Mouse (Mus musculus) forebrain, embryonic 11.5 days (tissue): Measurements from ENCODE around the gene Tectb. TPM values are rescaled to one million over a fixed set of nuclear protein-coding genes. Genes with fewer than 3 reads are reported as not detected.

Source experiments
- ATAC-seq: fragments of 200-750 bp; cut with Nextera tagmentation; replicated peaks from 2 replicates; pipeline ENCODE4 v1.8.0; 2017; ENCODE audit warnings: moderate TSS enrichment; ENCODE audit not compliant: low FRiP score
- DNase-seq: peaks from one replicate; pipeline ENCODE4 v3.0.0-alpha.2; 2017; ENCODE audit warnings: low spot score
- H3K27ac ChIP-seq: fragments of 300-500 bp; sonication (generic); 2 replicates; pipeline ENCODE4 v1.5.1; 2014; ENCODE audit warnings: low read depth, low read length
- H3K27me3 ChIP-seq: fragments of 300-500 bp; sonication (generic); 2 replicates; pipeline ENCODE4 v1.6.1; 2014; ENCODE audit warnings: mild to moderate bottlenecking, low read length, mixed read lengths; ENCODE audit not compliant: control insufficient read depth, insufficient read depth
- H3K36me3 ChIP-seq: fragments of 300-500 bp; sonication (generic); 2 replicates; pipeline ENCODE4 v1.6.1; 2014; ENCODE audit warnings: mild to moderate bottlenecking, low read length, moderate library complexity, mixed read lengths; ENCODE audit not compliant: control insufficient read depth, insufficient read depth
- H3K4me1 ChIP-seq: fragments of 300-500 bp; sonication (generic); replicated peaks from 2 replicates; pipeline ENCODE4 v1.6.1; 2014; ENCODE audit warnings: low read length, mixed read lengths; ENCODE audit not compliant: control insufficient read depth, insufficient read depth
- H3K4me2 ChIP-seq: fragments of 300-500 bp; sonication (generic); 2 replicates; pipeline ENCODE4 v1.6.1; 2014; ENCODE audit warnings: low read depth, mild to moderate bottlenecking, low read length, moderate library complexity, mixed read lengths; ENCODE audit not compliant: severe bottlenecking
- H3K4me3 ChIP-seq: fragments of 300-500 bp; sonication (generic); 2 replicates; pipeline ENCODE4 v1.5.1; 2014; ENCODE audit warnings: low read depth, low read length
- H3K9ac ChIP-seq: fragments of 300-500 bp; sonication (generic); 2 replicates; pipeline ENCODE4 v1.6.1; 2014; ENCODE audit warnings: low read length
- H3K9me3 ChIP-seq: fragments of 300-500 bp; sonication (generic); 2 replicates; pipeline ENCODE4 v1.6.1; 2016; ENCODE audit warnings: low read length, mixed read lengths; ENCODE audit not compliant: control insufficient read depth
- WGBS: fragments of 180-500 bp; shearing (Covaris S2); extraction: QIAGEN DNeasy Blood & Tissue Kit; methylation state at CpG from one replicate; pipeline ENCODE4 v1.1.7; 2014; 5-methylcytosine and 5-hydroxymethylcytosine counted together
- polyA plus RNA-seq: library from polyadenylated mRNA; unstranded; fragments of >200 nt; fragmentation: Nextera tagmentation; extraction: Ambion mirVana; gene quantifications from 2 replicates; pipeline ENCODE4 v1.2.1, GENCODE M21; 2014

The Tectb gene
- polyA plus RNA-seq, 1 experiment from 2014 or later = not detected

DNA sequence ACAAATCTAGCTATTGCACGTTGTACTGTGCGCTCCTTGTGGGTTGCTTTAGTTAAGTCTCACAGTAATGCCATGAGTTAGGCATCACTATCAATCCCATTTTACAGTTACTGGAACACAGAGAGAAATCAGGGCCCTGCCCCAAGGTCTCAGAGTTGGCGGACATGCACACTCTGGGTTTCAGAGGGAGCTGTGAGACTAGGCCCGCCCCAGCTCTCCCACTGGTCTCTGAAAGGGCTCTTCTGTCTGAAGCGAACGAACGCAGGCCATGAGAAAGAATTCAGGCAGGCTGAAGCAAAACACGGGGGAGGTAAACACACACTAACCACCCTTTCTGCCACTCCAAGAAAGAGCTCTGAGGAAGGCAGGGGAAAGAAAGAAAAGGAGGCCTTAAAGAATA is 21.9 kb upstream of the Tectb start:
- no peak for DNase-seq
- H3K4me1 ChIP-seq = no peaks in the 10 kb centered on the region
- ATAC-seq = no peak
- no peaks in the 10 kb centered on the region for H3K9me3 ChIP-seq
- whole genome bisulfite sequencing = 70% methylated on average over 8 of the region's 8 CpGs
- no peak overlapping the region for H3K4me2 ChIP-seq
- no peaks in the 10 kb centered on the region for H3K36me3 ChIP-seq
- H3K27ac ChIP-seq = no peak overlapping the region
- no peak overlapping the region for H3K9ac ChIP-seq
- H3K27me3 ChIP-seq = no peaks in the 10 kb centered on the region
- H3K4me3 ChIP-seq = no peak overlapping the region

DNA sequence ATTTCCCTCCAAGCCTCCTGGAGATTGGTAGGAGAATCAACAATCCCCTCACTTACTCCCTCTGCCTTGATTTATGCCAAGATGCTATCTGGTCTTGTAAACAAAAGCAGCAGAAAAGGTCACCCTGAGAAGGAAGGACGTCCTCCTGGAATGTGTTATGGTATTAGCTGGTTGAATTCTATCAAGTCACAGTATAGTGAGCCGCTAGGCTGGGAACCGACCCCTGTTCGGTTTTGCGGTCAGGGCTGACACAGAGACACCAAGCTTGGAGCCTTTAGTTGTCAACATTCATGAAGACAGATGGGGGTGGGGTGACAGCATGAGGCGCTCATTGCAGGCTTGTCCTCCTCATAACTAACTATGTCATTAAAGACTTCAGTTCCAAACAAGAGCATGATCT is 20.7 kb upstream of the Tectb start:
- DNase-seq (no peak), ATAC-seq (no peak)
- Histone ChIP-seq H3K4me1 (no peaks in the 10 kb centered on the region), H3K36me3 (no peaks in the 10 kb centered on the region), H3K27ac (no peak overlapping the region), H3K27me3 (no peaks in the 10 kb centered on the region), H3K9ac (no peak overlapping the region), H3K4me3 (no peak overlapping the region), H3K4me2 (no peak overlapping the region), H3K9me3 (no peaks in the 10 kb centered on the region)
- WGBS = 87% methylated on average over 6 of the region's 6 CpGs

DNA sequence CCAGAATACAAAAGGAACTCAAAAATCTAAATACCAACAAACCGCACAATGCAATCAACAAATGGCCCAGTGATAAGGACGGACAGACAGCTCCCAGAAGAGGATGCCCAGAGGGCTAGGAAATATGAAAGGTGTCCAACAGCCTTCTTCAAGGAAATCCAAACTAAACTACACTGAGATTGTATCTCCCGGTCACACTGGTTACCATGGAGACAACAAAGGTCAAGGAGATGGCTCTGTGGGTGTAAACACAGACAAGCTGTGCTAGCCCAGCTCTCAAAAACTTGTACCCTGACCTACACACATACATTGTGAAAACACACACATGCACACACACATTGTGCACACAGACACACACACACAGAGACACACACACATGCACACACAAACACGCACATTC is 18.3 kb upstream of the Tectb start:
- no peak overlapping the region for H3K27ac ChIP-seq

DNA sequence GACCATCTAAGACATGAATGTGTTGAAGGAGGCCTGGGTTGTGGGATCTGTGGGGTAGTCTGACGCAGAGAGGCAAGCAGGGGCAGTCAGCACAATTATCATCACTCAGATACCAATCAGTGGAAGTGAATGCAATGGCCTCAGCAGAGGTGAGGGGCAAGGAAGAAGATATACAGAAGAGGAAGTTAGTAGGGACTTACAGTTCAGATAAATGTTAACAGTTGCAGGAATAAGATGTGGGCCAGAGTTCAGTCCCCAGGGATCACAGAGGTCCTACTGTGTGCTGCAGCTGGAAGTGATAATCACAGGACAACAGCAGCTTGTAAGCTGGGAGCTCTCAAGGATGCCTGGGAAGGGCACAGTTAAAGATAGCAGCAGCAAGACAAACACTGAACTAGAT is 16.4 kb upstream of the Tectb start:
- Histone ChIP-seq H3K36me3 (no peaks in the 10 kb centered on the region), H3K4me1 (no peaks in the 10 kb centered on the region), H3K4me2 (no peak overlapping the region), H3K27me3 (no peaks in the 10 kb centered on the region), H3K4me3 (no peak overlapping the region), H3K9ac (no peak overlapping the region), H3K9me3 (no peaks in the 10 kb centered on the region; the same call in 1 of the 2 replicates), H3K27ac (no peak overlapping the region)
- no peak for ATAC-seq
- DNase-seq = no peak
- WGBS = 88% methylated on average over 1 of the region's 1 CpGs

More for the DNA sequence above, 18.3 kb upstream of the Tectb start:
- H3K4me1 ChIP-seq = no peaks in the 10 kb centered on the region
- no peaks in the 10 kb centered on the region for H3K27me3 ChIP-seq
- H3K4me2 ChIP-seq = no peak overlapping the region
- H3K9me3 ChIP-seq = no peaks in the 10 kb centered on the region
- DNase-seq = no peak
- ATAC-seq = no peak
- H3K9ac ChIP-seq = no peak overlapping the region
- no peaks in the 10 kb centered on the region for H3K36me3 ChIP-seq
- H3K4me3 ChIP-seq = no peak overlapping the region
- 83% methylated on average over 4 of the region's 4 CpGs for WGBS

DNA sequence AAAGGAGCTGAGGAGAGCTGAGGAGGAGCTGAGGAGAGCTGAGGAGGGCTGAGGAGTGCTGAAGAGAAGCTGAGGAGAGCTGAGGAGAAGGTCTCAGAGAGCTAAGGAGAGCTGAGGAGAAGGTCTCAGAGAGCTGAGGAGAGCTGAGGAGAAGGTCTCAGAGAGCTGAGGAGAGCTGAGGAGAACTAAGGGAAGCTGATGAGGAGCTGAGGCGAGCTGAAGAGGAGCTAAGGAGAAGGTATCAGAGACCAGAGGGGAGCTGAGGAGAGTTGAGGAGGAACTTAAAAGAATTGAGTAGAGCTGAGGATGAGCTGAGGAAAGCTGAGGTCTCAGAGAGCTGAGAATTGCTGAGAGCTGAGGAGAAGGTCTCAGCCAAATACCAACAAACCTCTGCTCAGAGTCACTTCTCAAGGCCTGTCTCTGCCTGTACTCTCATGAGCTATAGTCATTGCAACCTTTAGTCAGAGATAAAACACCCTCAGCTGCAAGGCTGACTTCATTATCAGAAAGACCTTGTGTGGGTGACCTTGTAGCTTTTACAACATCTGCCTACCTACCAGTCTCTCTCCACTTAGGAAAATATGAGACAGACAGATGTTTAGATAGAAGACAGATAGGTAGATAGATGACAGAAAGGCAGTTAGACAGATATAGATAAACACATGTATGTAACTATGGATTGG is 15.2 kb upstream of the Tectb start:
- peaks cover 3% of the 10 kb centered on the region for H3K9me3 ChIP-seq
- DNase-seq (no peak), ATAC-seq (no peak)
- H3K4me1 ChIP-seq = no peaks in the 10 kb centered on the region
- WGBS = 94% methylated on average over 1 of the region's 1 CpGs
- H3K27me3 ChIP-seq = no peaks in the 10 kb centered on the region
- H3K4me2 ChIP-seq = no peak overlapping the region
- H3K9ac ChIP-seq = no peak overlapping the region
- no peak overlapping the region for H3K27ac ChIP-seq
- H3K36me3 ChIP-seq = no peaks in the 10 kb centered on the region
- H3K4me3 ChIP-seq = no peak overlapping the region

DNA sequence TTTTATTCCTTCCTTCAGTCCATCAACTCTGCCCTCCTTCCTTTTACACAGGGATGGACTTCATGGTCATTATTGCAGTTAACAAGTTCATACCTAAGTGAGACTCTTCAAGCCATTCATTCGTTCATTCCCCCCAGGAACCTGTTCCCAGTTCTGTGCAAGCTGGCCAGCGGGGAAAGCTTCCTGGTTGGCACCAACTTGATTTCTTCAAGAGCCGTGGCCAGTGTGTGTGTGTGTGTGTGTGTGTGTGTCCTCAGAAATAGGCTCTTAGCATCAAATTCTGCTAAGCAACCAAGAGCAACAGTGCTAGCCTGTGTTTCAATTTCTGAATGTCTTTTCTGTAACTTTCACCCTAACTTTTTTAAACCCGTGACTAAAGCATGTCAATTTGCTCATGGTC is 14.6 kb upstream of the Tectb start:
- H3K9me3 ChIP-seq = peaks cover 3% of the 10 kb centered on the region
- H3K9ac ChIP-seq = no peak overlapping the region
- no peak overlapping the region for H3K4me3 ChIP-seq
- H3K4me1 ChIP-seq = no peaks in the 10 kb centered on the region
- WGBS = 86% methylated on average over 4 of the region's 4 CpGs
- DNase-seq = no peak
- no peaks in the 10 kb centered on the region for H3K27me3 ChIP-seq
- H3K36me3 ChIP-seq = no peaks in the 10 kb centered on the region
- H3K27ac ChIP-seq = no peak overlapping the region
- H3K4me2 ChIP-seq = no peak overlapping the region
- ATAC-seq = no peak

DNA sequence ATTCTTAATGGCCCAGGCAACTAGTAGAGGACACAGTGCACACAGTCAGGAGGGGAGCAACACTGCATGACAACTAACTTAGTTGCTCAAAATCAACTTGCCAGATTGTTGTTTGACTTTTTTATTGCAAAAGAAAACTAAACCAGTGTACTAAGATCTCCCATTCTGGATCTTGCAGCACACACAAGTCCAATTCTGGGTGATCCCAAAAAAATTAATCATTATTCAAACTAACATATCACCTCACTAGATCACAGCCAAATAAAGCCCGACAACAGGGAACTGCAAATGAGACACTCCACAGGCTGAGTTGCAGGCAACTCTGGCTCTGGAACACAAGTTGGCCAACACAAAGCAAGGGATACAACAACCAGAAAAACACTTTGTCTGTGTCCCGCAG is 13.8 kb upstream of the Tectb start:
- Histone ChIP-seq H3K9me3 (peaks cover 3% of the 10 kb centered on the region), H3K36me3 (no peaks in the 10 kb centered on the region), H3K4me3 (no peak overlapping the region), H3K27ac (no peak overlapping the region), H3K4me2 (no peak overlapping the region), H3K9ac (no peak overlapping the region), H3K27me3 (no peaks in the 10 kb centered on the region), H3K4me1 (no peaks in the 10 kb centered on the region)
- WGBS = 90% methylated on average over 2 of the region's 2 CpGs
- ATAC-seq (no peak), DNase-seq (no peak)

DNA sequence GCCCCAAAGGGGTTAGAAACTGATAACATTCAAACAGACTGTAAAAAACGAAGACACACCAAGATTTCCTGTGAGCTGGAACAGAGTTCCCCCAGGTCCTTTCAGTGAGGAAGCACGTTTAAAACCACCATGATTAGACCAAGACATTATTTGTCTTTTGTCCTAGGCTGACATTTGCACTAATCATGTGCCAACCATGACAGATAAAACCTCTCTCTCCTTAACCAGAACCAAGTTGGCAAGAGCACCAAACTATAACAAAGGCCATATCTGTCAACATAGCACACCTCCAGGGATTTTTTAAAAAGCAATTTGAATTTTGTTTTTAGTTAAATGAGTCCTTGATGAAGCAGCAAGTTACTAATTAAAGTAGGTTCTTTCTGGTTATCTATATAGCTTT is 12.8 kb upstream of the Tectb start:
- Histone ChIP-seq H3K4me2 (no peak overlapping the region), H3K36me3 (no peaks in the 10 kb centered on the region), H3K4me3 (no peak overlapping the region), H3K9me3 (peaks cover 3% of the 10 kb centered on the region), H3K9ac (no peak overlapping the region), H3K27me3 (no peaks in the 10 kb centered on the region), H3K4me1 (no peaks in the 10 kb centered on the region), H3K27ac (no peak overlapping the region)
- 67% methylated on average over 2 of the region's 2 CpGs for WGBS
- DNase-seq = no peak
- no peak for ATAC-seq

DNA sequence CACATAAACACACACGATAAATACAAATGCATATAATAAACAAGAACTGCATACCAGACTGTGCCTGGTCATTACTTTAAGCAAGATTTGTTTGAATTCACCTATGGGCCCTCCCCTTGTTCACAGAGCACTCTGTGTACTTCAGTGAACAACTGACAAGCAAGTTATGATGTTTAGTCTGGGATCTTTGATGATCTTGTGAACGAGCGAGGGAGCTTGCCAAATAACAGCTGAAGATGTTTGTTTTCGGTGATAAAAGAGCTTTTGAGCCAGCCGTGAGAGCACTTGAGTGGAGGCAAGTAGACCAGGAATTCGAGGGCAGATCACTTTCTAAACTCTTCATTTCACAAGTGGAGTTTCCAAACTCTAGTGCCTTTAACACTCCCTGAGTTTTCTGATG is 12.2 kb upstream of the Tectb start:
- DNase-seq (no peak), ATAC-seq (no peak)
- Histone ChIP-seq H3K9ac (no peak overlapping the region), H3K27ac (no peak overlapping the region), H3K9me3 (peaks cover 3% of the 10 kb centered on the region), H3K27me3 (no peaks in the 10 kb centered on the region), H3K4me1 (no peaks in the 10 kb centered on the region), H3K4me3 (no peak overlapping the region), H3K36me3 (no peaks in the 10 kb centered on the region), H3K4me2 (no peak overlapping the region)
- WGBS = 86% methylated on average over 6 of the region's 6 CpGs
